In genomic region chr8:123655351-123655779, GRCm38 (mm10) we compare ENCODE assay signal across 8 mouse cellular contexts. TPM values are rescaled to one million over a fixed set of nuclear protein-coding genes. Genes with fewer than 3 reads are reported as not detected.
DNase-seq lines count a peak whose midpoint lies in the region; ATAC-seq and TF ChIP-seq lines count a peak whose summit lies in the region.

No protein-coding gene starts in this region.

- H3K27me3 ChIP-seq in kidney, postnatal 0 days (ENCODE audit: insufficient read depth, low read length), result no peaks in the 10 kb centered on the region
- H3K27me3 ChIP-seq in kidney, adult 2 months (replicated peaks; ENCODE audit: control insufficient read depth, insufficient read depth, low read length), result no peaks in the 10 kb centered on the region
- H3K27me3 ChIP-seq in heart, postnatal 0 days (ENCODE audit: control insufficient read depth, insufficient read depth, low read length), result 0 out of 2 replicates have a peak, but pooled peaks cover 8% of the 10 kb centered on the region
- H3K27me3 ChIP-seq in lung, postnatal 0 days (replicated peaks; ENCODE audit: insufficient read depth, low read length), result no peaks in the 10 kb centered on the region

- 0 out of 2 replicates have a peak overlapping the region, but pooled peaks have one; percentile 85 for H3K27ac ChIP-seq in kidney, postnatal 0 days
- H3K27ac ChIP-seq in kidney, adult 2 months (ENCODE audit: insufficient read depth, low read depth, low read length), result no peak overlapping the region
- H3K27ac ChIP-seq in heart, postnatal 0 days (ENCODE audit: low read depth), result no peak overlapping the region
- H3K27ac ChIP-seq in lung, postnatal 0 days (ENCODE audit: low read length), result peak overlapping the region; percentile 90; the same call in 1 of the 2 replicates

- no peak for TF ChIP-seq POLR2A in kidney, adult 2 months (IDR thresholded peaks at IDR 0.05; ENCODE audit: low read depth, low read length)

- H3K4me3 ChIP-seq in kidney, postnatal 0 days (replicated peaks; ENCODE audit: low read depth, low read length), result peak overlapping the region; percentile 59; the same call in 1 of the 2 replicates
- H3K4me3 ChIP-seq in kidney, adult 2 months (ENCODE audit: insufficient read depth, low read depth, low read length), result no peak overlapping the region
- H3K4me3 ChIP-seq in heart, postnatal 0 days (ENCODE audit: low read depth, low read length), result peak overlapping the region; percentile 55
- H3K4me3 ChIP-seq in lung, postnatal 0 days (ENCODE audit: low read depth, low read length), result peak overlapping the region; percentile 74

- 9% methylated on average over 8 of the region's 8 CpGs for WGBS in kidney, postnatal 0 days
- 65% methylated on average over 8 of the region's 8 CpGs for WGBS in kidney, adult 2 months
- WGBS in heart, postnatal 0 days, result 44% methylated on average over 8 of the region's 8 CpGs
- 17% methylated on average over 8 of the region's 8 CpGs for WGBS in lung, postnatal 0 days

- no peak for TF ChIP-seq EP300 in heart, postnatal 0 days (IDR thresholded peaks at IDR 0.05; ENCODE audit: low read depth)
- no peak for TF ChIP-seq EP300 in lung, postnatal 0 days (IDR thresholded peaks at IDR 0.05)

- peaks cover 13% of the 10 kb centered on the region for H3K4me1 ChIP-seq in kidney, postnatal 0 days (replicated peaks; ENCODE audit: insufficient read depth, low read length)
- H3K4me1 ChIP-seq in kidney, adult 2 months (ENCODE audit: control insufficient read depth, insufficient read depth, low read length), result no peaks in the 10 kb centered on the region
- H3K4me1 ChIP-seq in heart, postnatal 0 days (ENCODE audit: control insufficient read depth, insufficient read depth), result no peaks in the 10 kb centered on the region; the same call in 1 of the 2 replicates
- H3K4me1 ChIP-seq in lung, postnatal 0 days (ENCODE audit: insufficient read depth, low read depth, low read length), result 0 out of 2 replicates have a peak, but pooled peaks cover 3% of the 10 kb centered on the region

- peak; percentile 61 for DNase-seq in kidney, postnatal 0 days (ENCODE audit: low spot score)
- DNase-seq in kidney, adult 2 months, result no peak
- DNase-seq in embryo, embryonic 10 days (ENCODE audit: low spot score), result peak; percentile 77
- no peak for DNase-seq in heart, postnatal 0 days (ENCODE audit: low spot score)
- peak; percentile 82 for DNase-seq in lung, postnatal 0 days (ENCODE audit: low spot score)
- peak; percentile 59 for DNase-seq in yolk sac, embryonic 10.5 days (ENCODE audit: low spot score)
- DNase-seq in right cerebral cortex, postnatal 36 days (ENCODE audit: low spot score in 2 of 2), result no peak

- no peak for ATAC-seq in kidney, postnatal 0 days (replicated peaks; ENCODE audit: low FRiP score, low read depth)
- ATAC-seq in heart, postnatal 0 days (ENCODE audit: insufficient read depth, low read depth), result no peak
- peak; percentile 45 for ATAC-seq in lung, postnatal 0 days
- ATAC-seq in megakaryocyte-erythroid progenitor cell, adult 5-6 weeks (replicated peaks; ENCODE audit: low FRiP score, low TSS enrichment, poor library complexity, severe bottlenecking), result no peak

- peak overlapping the region; percentile 35; the same call in 1 of the 2 replicates for H3K9ac ChIP-seq in kidney, postnatal 0 days (ENCODE audit: low read depth, low read length)
- peak overlapping the region; percentile 55; the same call in 1 of the 2 replicates for H3K9ac ChIP-seq in heart, postnatal 0 days (replicated peaks; ENCODE audit: low read depth, low read length)
- H3K9ac ChIP-seq in lung, postnatal 0 days (replicated peaks; ENCODE audit: low read depth), result no peak overlapping the region; the same call in 1 of the 2 replicates

- peaks cover 4% of the 10 kb centered on the region; the same call in 1 of the 2 replicates for H3K36me3 ChIP-seq in kidney, postnatal 0 days (ENCODE audit: insufficient read depth, low read length)
- H3K36me3 ChIP-seq in kidney, adult 2 months (ENCODE audit: control insufficient read depth, insufficient read depth, low read length), result no peaks in the 10 kb centered on the region
- 0 out of 2 replicates have a peak, but pooled peaks cover 3% of the 10 kb centered on the region for H3K36me3 ChIP-seq in heart, postnatal 0 days (replicated peaks; ENCODE audit: control insufficient read depth, insufficient read depth, low read length)
- H3K36me3 ChIP-seq in lung, postnatal 0 days (ENCODE audit: insufficient read depth, low read length), result no peaks in the 10 kb centered on the region

- H3K4me2 ChIP-seq in kidney, postnatal 0 days (ENCODE audit: low read length), result peak overlapping the region; percentile 73
- H3K4me2 ChIP-seq in heart, postnatal 0 days (ENCODE audit: low read depth, low read length), result peak overlapping the region; percentile 75
- H3K4me2 ChIP-seq in lung, postnatal 0 days (replicated peaks; ENCODE audit: low read depth, low read length), result peak overlapping the region; percentile 87

- no peaks in the 10 kb centered on the region for H3K9me3 ChIP-seq in kidney, postnatal 0 days (replicated peaks; ENCODE audit: low read length)
- no peaks in the 10 kb centered on the region for H3K9me3 ChIP-seq in heart, postnatal 0 days (replicated peaks; ENCODE audit: control insufficient read depth, low read length)
- H3K9me3 ChIP-seq in lung, postnatal 0 days (ENCODE audit: low read length), result no peaks in the 10 kb centered on the region

- no peak for TF ChIP-seq CTCF in kidney, postnatal 0 days (IDR thresholded peaks at IDR 0.05; ENCODE audit: low read depth)
- no peak for TF ChIP-seq CTCF in kidney, adult 2 months (conservative IDR thresholded peaks at IDR 0.05; ENCODE audit: insufficient read depth, insufficient read length, low read depth, low read length)
- TF ChIP-seq CTCF in heart, postnatal 0 days (IDR thresholded peaks at IDR 0.05; ENCODE audit: low read depth), result no peak
- no peak for TF ChIP-seq CTCF in lung, postnatal 0 days (IDR thresholded peaks at IDR 0.05)

RNA-seq across cellular contexts. Expression of gene Rhou, which starts 1.6 kb away (rescaled TPM):
- polyA plus RNA-seq in kidney, postnatal 0 days (2015; fragmentation: Nextera tagmentation; extraction: Ambion mirVana), result 4.3 and 4.9 TPM in 2 replicates
- polyA plus RNA-seq in kidney, adult 2 months (2012; rRNA removed), result 3.4 and 4.6 TPM in 2 replicates
- total RNA-seq in heart, postnatal 0 days (2014; rRNA removed; ENCODE audit: low replicate concordance), result 5.3 and 8.6 TPM in 2 replicates
- 2.5 and 2.8 TPM in 2 replicates for polyA plus RNA-seq in heart, postnatal 0 days (2015; fragmentation: Nextera tagmentation; extraction: Ambion mirVana)
- 5.8 and 8.7 TPM in 2 replicates for polyA plus RNA-seq in lung, postnatal 0 days (2015; fragmentation: Nextera tagmentation; extraction: Ambion mirVana)
- 0.25 TPM in 1 of 2 replicates, not detected in the other for total RNA-seq in megakaryocyte-erythroid progenitor cell, adult 5-6 weeks (2014; fragmentation: Nextera tagmentation)
- total RNA-seq in megakaryocyte-erythroid progenitor cell, adult 5-6 weeks (2017), result 0.05 TPM in 1 of 2 replicates, not detected in the other

Comparison
In these comparisons a context has a peak if more than half of its experiments do, and no peak if none do; other contexts are left out.
1. DNase-seq: peak in kidney, postnatal 0 days (single experiment), embryo, embryonic 10 days (single experiment), lung, postnatal 0 days (single experiment) and yolk sac, embryonic 10.5 days (single experiment); none in kidney, adult 2 months (single experiment), heart, postnatal 0 days (single experiment) and right cerebral cortex, postnatal 36 days (0 of 2).
2. H3K27ac ChIP-seq: peak in kidney, postnatal 0 days (single experiment) and lung, postnatal 0 days (single experiment); none in kidney, adult 2 months (single experiment) and heart, postnatal 0 days (single experiment).
3. Peak in every context shown above with its lines, with median percentiles within 50 percentile points of each other: H3K4me2 ChIP-seq.